Mouse (Mus musculus): ENCODE results near the gene Ugt1a6a. TPM values are rescaled to one million over a fixed set of nuclear protein-coding genes. Genes with fewer than 3 reads are reported as not detected.

The Ugt1a6a gene
- polyA plus RNA-seq, 1 experiment from 2014 or later = 1.4 TPM

- no peaks in the 10 kb centered on the region for H3K27me3 ChIP-seq
- no peak overlapping the region for H3K4me2 ChIP-seq (replicated peaks)
- no peak for ATAC-seq (ENCODE audit: low FRiP score, low read depth)
- H3K9ac ChIP-seq = no peak overlapping the region
- H3K4me3 ChIP-seq = no peak overlapping the region
- no peak overlapping the region for H3K27ac ChIP-seq
- no peaks in the 10 kb centered on the region for H3K36me3 ChIP-seq
- no peaks in the 10 kb centered on the region for H3K4me1 ChIP-seq
- H3K9me3 ChIP-seq = peaks cover 87% of the 10 kb centered on the region
- WGBS = 75% methylated on average over 7 of the region's 7 CpGs
Observed at GRCm38 (mm10) chr1:88249596-88249995, 115.0 kb downstream of the Ugt1a6a start.

DNA sequence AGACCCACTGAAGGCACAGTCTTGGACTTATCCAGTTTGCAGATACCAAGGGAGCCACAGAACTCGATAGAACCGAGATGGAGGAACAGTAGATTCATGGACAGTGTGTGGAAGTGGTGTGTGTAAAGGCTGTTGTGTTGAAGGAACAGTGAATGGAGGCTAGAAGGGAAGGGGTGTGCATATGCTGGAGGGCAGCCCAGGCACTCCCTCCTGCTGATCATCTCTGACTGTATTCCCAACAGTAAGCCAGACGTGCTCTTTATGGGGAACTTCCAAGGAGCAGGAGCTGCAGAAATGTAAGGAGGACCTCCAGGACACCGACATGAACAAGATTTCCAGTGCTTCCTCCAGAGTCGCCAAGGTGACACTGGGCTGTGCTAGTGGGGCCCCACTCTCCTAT is 115.4 kb downstream of the Ugt1a6a start:
- Histone ChIP-seq H3K9me3 (peaks cover 87% of the 10 kb centered on the region), H3K4me3 (no peak overlapping the region), H3K27ac (no peak overlapping the region), H3K4me1 (no peaks in the 10 kb centered on the region), H3K4me2 (replicated peaks) (no peak overlapping the region), H3K36me3 (no peaks in the 10 kb centered on the region), H3K9ac (no peak overlapping the region), H3K27me3 (no peaks in the 10 kb centered on the region)
- no peak for ATAC-seq (ENCODE audit: low FRiP score, low read depth)
- 81% methylated on average over 5 of the region's 5 CpGs for WGBS

DNA sequence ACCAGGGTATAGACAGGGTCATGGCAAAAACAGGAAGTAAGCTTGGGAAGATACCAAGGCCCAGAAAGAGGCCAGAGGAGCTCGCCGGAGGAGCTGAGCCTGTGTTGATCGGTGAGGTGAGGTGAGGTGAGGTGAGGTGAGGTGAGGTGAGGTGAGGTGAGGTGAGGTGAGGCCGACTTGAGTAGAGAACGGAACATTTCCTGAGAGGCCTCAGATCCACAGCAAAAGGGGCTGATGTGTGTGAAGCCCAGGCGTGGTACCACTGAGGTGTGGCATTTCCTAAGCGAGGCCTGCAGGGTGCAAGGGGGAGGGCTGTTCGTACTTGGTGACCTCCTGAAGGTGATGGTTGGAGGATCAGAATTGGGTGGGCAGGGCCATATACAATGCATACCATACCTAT is 118.5 kb downstream of the Ugt1a6a start:
- Histone ChIP-seq H3K27ac (no peak overlapping the region), H3K4me1 (no peaks in the 10 kb centered on the region), H3K27me3 (no peaks in the 10 kb centered on the region), H3K4me3 (no peak overlapping the region), H3K36me3 (no peaks in the 10 kb centered on the region), H3K9me3 (peaks cover 86% of the 10 kb centered on the region), H3K4me2 (replicated peaks) (no peak overlapping the region), H3K9ac (no peak overlapping the region)
- 75% methylated on average over 8 of the region's 8 CpGs for WGBS
- ATAC-seq (ENCODE audit: low FRiP score, low read depth) = no peak

DNA sequence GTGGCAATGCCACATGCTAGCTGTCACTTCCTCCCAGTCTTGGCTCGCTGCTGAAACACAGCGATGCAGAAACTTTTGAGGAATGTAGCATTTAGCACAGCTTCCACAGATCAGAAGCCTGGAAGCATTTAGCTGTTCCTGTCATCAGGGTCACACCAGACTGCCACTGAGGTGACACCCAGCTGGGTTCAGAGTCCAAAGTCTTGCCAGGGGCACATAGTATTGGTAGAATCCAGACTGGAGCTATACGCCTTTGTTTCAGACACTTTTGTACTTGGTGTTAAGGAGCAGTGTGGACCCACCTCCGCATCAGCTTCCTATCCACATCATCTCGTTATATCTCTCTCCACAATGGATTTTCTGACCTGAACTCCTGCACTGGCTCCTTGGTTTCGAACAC is 118.9 kb downstream of the Ugt1a6a start:
- Histone ChIP-seq H3K27me3 (no peaks in the 10 kb centered on the region), H3K9ac (no peak overlapping the region), H3K36me3 (no peaks in the 10 kb centered on the region), H3K27ac (no peak overlapping the region), H3K4me3 (no peak overlapping the region), H3K9me3 (peaks cover 85% of the 10 kb centered on the region), H3K4me2 (replicated peaks) (no peak overlapping the region), H3K4me1 (no peaks in the 10 kb centered on the region)
- no peak for ATAC-seq (ENCODE audit: low FRiP score, low read depth)
- 68% methylated on average over 6 of the region's 6 CpGs for WGBS

- no peaks in the 10 kb centered on the region for H3K27me3 ChIP-seq
- H3K4me2 ChIP-seq (replicated peaks) = no peak overlapping the region
- H3K9me3 ChIP-seq = peaks cover 77% of the 10 kb centered on the region
- no peak overlapping the region for H3K27ac ChIP-seq
- ATAC-seq (ENCODE audit: low FRiP score, low read depth) = no peak
- peaks cover 8% of the 10 kb centered on the region for H3K36me3 ChIP-seq
- 87% methylated on average over 12 of the region's 12 CpGs for WGBS
- no peak overlapping the region for H3K4me3 ChIP-seq
- H3K9ac ChIP-seq = no peak overlapping the region
- H3K4me1 ChIP-seq = no peaks in the 10 kb centered on the region
Observed at GRCm38 (mm10) chr1:88254793-88255465, 120.3 kb downstream of the Ugt1a6a start.

GRCm38 (mm10) chr1:88255466-88255857 is 120.9 kb downstream of the Ugt1a6a start:
- H3K36me3 ChIP-seq = peaks cover 14% of the 10 kb centered on the region
- no peak overlapping the region for H3K4me3 ChIP-seq
- H3K27ac ChIP-seq = no peak overlapping the region
- ATAC-seq (ENCODE audit: low FRiP score, low read depth) = no peak
- peaks cover 72% of the 10 kb centered on the region for H3K9me3 ChIP-seq
- H3K27me3 ChIP-seq = no peaks in the 10 kb centered on the region
- 57% methylated on average over 2 of the region's 2 CpGs for WGBS
- H3K4me2 ChIP-seq (replicated peaks) = no peak overlapping the region
- no peaks in the 10 kb centered on the region for H3K4me1 ChIP-seq
- H3K9ac ChIP-seq = no peak overlapping the region

- ATAC-seq (ENCODE audit: low FRiP score, low read depth) = no peak
- 77% methylated on average over 13 of the region's 13 CpGs for WGBS
- H3K4me3 ChIP-seq = no peak overlapping the region
- H3K27ac ChIP-seq = no peak overlapping the region
- peaks cover 21% of the 10 kb centered on the region for H3K36me3 ChIP-seq
- H3K4me1 ChIP-seq = no peaks in the 10 kb centered on the region
- H3K4me2 ChIP-seq (replicated peaks) = no peak overlapping the region
- no peaks in the 10 kb centered on the region for H3K27me3 ChIP-seq
- H3K9ac ChIP-seq = no peak overlapping the region
- H3K9me3 ChIP-seq = peaks cover 71% of the 10 kb centered on the region
Observed at GRCm38 (mm10) chr1:88255989-88256754, 121.6 kb downstream of the Ugt1a6a start.

- H3K27ac ChIP-seq = no peak overlapping the region
- H3K4me2 ChIP-seq (replicated peaks) = no peak overlapping the region
- peaks cover 74% of the 10 kb centered on the region for H3K9me3 ChIP-seq
- no peak overlapping the region for H3K4me3 ChIP-seq
- no peaks in the 10 kb centered on the region for H3K27me3 ChIP-seq
- WGBS = 73% methylated on average over 10 of the region's 10 CpGs
- no peak for ATAC-seq (ENCODE audit: low FRiP score, low read depth)
- H3K4me1 ChIP-seq = no peaks in the 10 kb centered on the region
- peaks cover 30% of the 10 kb centered on the region for H3K36me3 ChIP-seq
- H3K9ac ChIP-seq = no peak overlapping the region
Observed at GRCm38 (mm10) chr1:88256886-88257663, 122.5 kb downstream of the Ugt1a6a start.

DNA sequence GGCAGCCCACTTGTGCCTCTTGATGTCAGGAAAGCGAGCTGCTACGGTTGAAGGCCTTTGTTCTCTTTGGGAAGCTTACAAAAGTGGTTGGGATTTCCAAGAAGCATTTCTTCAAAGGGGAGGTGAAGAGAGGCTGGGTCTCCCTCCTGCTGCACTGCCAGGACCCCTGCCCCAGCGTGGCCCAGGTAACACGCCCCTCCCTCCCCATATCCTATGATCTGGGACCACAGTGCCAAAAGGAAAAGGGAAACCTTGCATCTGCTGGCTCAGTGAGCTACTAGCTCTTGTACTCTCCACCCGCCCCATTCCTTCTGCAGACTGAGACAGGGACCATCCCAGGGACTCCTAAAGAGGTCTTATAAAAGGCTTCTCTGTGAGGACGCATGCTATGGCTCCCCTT is 123.1 kb downstream of the Ugt1a6a start:
- H3K4me1 ChIP-seq = peaks cover 3% of the 10 kb centered on the region; the same call in 1 of the 2 replicates
- no peak for ATAC-seq (ENCODE audit: low FRiP score, low read depth)
- 82% methylated on average over 6 of the region's 6 CpGs for WGBS

GRCm38 (mm10) chr1:88258361-88258760 is 123.8 kb downstream of the Ugt1a6a start:
- H3K4me3 ChIP-seq = no peak overlapping the region
- no peak overlapping the region for H3K9ac ChIP-seq
- ATAC-seq (ENCODE audit: low FRiP score, low read depth) = no peak
- peaks cover 3% of the 10 kb centered on the region; the same call in 1 of the 2 replicates for H3K4me1 ChIP-seq
- no peak overlapping the region for H3K4me2 ChIP-seq (replicated peaks)
- H3K9me3 ChIP-seq = peaks cover 64% of the 10 kb centered on the region
- peaks cover 43% of the 10 kb centered on the region for H3K36me3 ChIP-seq
- 71% methylated on average over 6 of the region's 6 CpGs for WGBS
- no peaks in the 10 kb centered on the region for H3K27me3 ChIP-seq
- H3K27ac ChIP-seq = no peak overlapping the region

More for the DNA sequence above, 123.1 kb downstream of the Ugt1a6a start:
- Histone ChIP-seq H3K4me3 (no peak overlapping the region), H3K4me2 (replicated peaks) (no peak overlapping the region), H3K27ac (no peak overlapping the region), H3K27me3 (no peaks in the 10 kb centered on the region), H3K9ac (no peak overlapping the region), H3K36me3 (peaks cover 36% of the 10 kb centered on the region), H3K9me3 (peaks cover 68% of the 10 kb centered on the region)

DNA sequence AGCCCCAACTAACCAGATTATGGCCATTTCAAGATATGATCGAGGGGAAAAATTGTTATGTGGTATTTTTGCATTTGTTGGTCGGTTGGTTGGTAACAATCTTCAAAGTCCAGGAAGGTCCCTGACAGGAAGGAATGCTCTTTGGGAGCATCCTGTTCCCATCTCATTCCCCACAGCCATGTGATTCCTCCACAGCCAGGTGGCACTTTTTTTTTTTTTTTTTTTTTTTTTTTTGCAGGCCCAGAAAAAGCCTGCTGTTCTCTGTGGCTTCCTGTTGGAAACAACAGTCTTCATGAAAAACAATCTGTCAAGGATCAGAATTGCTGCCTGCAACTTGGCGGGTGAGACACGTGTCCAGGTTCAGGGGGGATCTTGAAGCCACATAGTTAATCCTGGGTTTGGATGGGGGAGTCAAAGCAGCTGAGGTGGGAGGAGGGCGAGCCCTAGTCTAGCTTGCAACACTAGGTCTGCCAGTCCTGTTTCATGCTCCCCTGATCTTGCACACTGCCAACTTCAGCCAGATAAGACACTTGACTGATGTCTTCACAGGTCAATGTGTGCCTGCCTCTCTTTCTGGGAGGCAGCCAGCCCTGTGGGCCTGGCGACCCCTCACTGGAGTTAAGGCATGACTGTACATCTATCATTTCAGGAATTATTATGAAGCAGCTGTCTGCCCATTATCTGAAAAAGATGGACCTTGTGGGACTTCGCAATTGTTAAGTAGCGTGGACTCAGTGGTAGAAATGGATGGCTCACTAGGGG is 124.5 kb downstream of the Ugt1a6a start:
- H3K4me3 ChIP-seq = no peak overlapping the region
- ATAC-seq (ENCODE audit: low FRiP score, low read depth) = no peak
- peaks cover 59% of the 10 kb centered on the region for H3K9me3 ChIP-seq
- H3K27ac ChIP-seq = no peak overlapping the region
- H3K36me3 ChIP-seq = peaks cover 50% of the 10 kb centered on the region
- H3K4me1 ChIP-seq = peaks cover 3% of the 10 kb centered on the region; the same call in 1 of the 2 replicates
- H3K4me2 ChIP-seq (replicated peaks) = no peak overlapping the region
- WGBS = 76% methylated on average over 8 of the region's 8 CpGs
- no peak overlapping the region for H3K9ac ChIP-seq
- no peaks in the 10 kb centered on the region for H3K27me3 ChIP-seq
